Mouse (Mus musculus) hindbrain, embryonic 14.5 days (tissue): Measurements from ENCODE around the gene Itgb1. TPM values are rescaled to one million over a fixed set of nuclear protein-coding genes. Genes with fewer than 3 reads are reported as not detected.

Experiments used
- ATAC-seq: fragments of 200-750 bp; cut with Nextera tagmentation; 2 replicates; pipeline ENCODE4 v1.8.0; 2017; ENCODE audit warnings: moderate number of reproducible peaks, mild to moderate bottlenecking, moderate TSS enrichment, moderate library complexity; ENCODE audit not compliant: low FRiP score
- DNase-seq: peaks from one replicate; pipeline ENCODE4 v3.0.0-alpha.2; 2015; ENCODE audit warnings: low spot score
- H3K27ac ChIP-seq: fragments of 300-500 bp; sonication (generic); 2 replicates; pipeline ENCODE4 v1.5.1; 2014; ENCODE audit warnings: mild to moderate bottlenecking, moderate library complexity
- H3K27me3 ChIP-seq: fragments of 300-500 bp; sonication (generic); 2 replicates; pipeline ENCODE4 v1.6.1; 2014; ENCODE audit warnings: mild to moderate bottlenecking, low read length, mixed read lengths; ENCODE audit not compliant: control insufficient read depth, insufficient read depth
- H3K36me3 ChIP-seq: fragments of 300-500 bp; sonication (generic); replicated peaks from 2 replicates; pipeline ENCODE4 v1.6.1; 2014; ENCODE audit not compliant: control insufficient read depth, insufficient read depth
- H3K4me1 ChIP-seq: fragments of 300-500 bp; sonication (generic); replicated peaks from 2 replicates; pipeline ENCODE4 v1.6.1; 2014; ENCODE audit warnings: antibody characterized with exemption, low read length, mixed read lengths; ENCODE audit not compliant: control insufficient read depth, insufficient read depth
- H3K4me2 ChIP-seq: fragments of 300-500 bp; sonication (generic); replicated peaks from 2 replicates; pipeline ENCODE4 v1.6.1; 2014; ENCODE audit warnings: mild to moderate bottlenecking, moderate library complexity
- H3K4me3 ChIP-seq: fragments of 300-500 bp; sonication (generic); replicated peaks from 2 replicates; pipeline ENCODE4 v1.5.1; 2014; ENCODE audit warnings: mild to moderate bottlenecking, low read length
- H3K9ac ChIP-seq: fragments of 300-500 bp; sonication (generic); 2 replicates; pipeline ENCODE4 v1.6.1; 2014
- H3K9me3 ChIP-seq: fragments of 300-500 bp; sonication (generic); 2 replicates; pipeline ENCODE4 v1.6.1; 2016; ENCODE audit warnings: low read length; ENCODE audit not compliant: control insufficient read depth
- WGBS: fragments of 180-500 bp; shearing (Covaris S2); extraction: QIAGEN DNeasy Blood & Tissue Kit; methylation state at CpG from one replicate; pipeline ENCODE4 v1.1.7; 2014; 5-methylcytosine and 5-hydroxymethylcytosine counted together
- polyA plus RNA-seq: library from polyadenylated mRNA; unstranded; fragments of >200 nt; fragmentation: Nextera tagmentation; extraction: Ambion mirVana; gene quantifications from 2 replicates; pipeline ENCODE4 v1.2.1, GENCODE M21; 2014

Itgb1 gene
- polyA plus RNA-seq, 1 experiment from 2014 or later = 101 TPM

- no peak overlapping the region for H3K4me2 ChIP-seq
- H3K36me3 ChIP-seq = no peaks in the 10 kb centered on the region
- H3K27ac ChIP-seq = no peak overlapping the region
- WGBS = 69% methylated on average over 3 of the region's 3 CpGs
- no peak overlapping the region for H3K9ac ChIP-seq
- DNase-seq (no peak), ATAC-seq (no peak)
- no peak overlapping the region for H3K4me3 ChIP-seq
- H3K9me3 ChIP-seq = no peaks in the 10 kb centered on the region
- H3K27me3 ChIP-seq = no peaks in the 10 kb centered on the region
- no peaks in the 10 kb centered on the region for H3K4me1 ChIP-seq
Measured at GRCm38 (mm10) chr8:128697945-128698344, 12.5 kb downstream of the Itgb1 start.

GRCm38 (mm10) chr8:128704376-128704775 lies 18.9 kb downstream of the Itgb1 start:
- Histone ChIP-seq H3K4me3 (no peak overlapping the region), H3K4me2 (no peak overlapping the region), H3K9ac (no peak overlapping the region), H3K27me3 (no peaks in the 10 kb centered on the region), H3K4me1 (no peaks in the 10 kb centered on the region), H3K27ac (no peak overlapping the region), H3K36me3 (peaks cover 24% of the 10 kb centered on the region), H3K9me3 (no peaks in the 10 kb centered on the region)
- no peak for ATAC-seq
- DNase-seq = no peak
- 100% methylated on average over 1 of the region's 1 CpGs for WGBS

GRCm38 (mm10) chr8:128704836-128705235 lies 19.4 kb downstream of the Itgb1 start:
- no peak overlapping the region for H3K27ac ChIP-seq
- no peak overlapping the region for H3K9ac ChIP-seq
- H3K27me3 ChIP-seq = no peaks in the 10 kb centered on the region
- H3K4me3 ChIP-seq = no peak overlapping the region
- ATAC-seq (no peak), DNase-seq (no peak)
- no peak overlapping the region for H3K4me2 ChIP-seq
- 91% methylated on average over 2 of the region's 2 CpGs for WGBS
- peaks cover 26% of the 10 kb centered on the region for H3K36me3 ChIP-seq
- H3K9me3 ChIP-seq = no peaks in the 10 kb centered on the region
- H3K4me1 ChIP-seq = no peaks in the 10 kb centered on the region

- H3K27ac ChIP-seq = no peak overlapping the region
- H3K9ac ChIP-seq = no peak overlapping the region
- no peaks in the 10 kb centered on the region for H3K27me3 ChIP-seq
- no peak overlapping the region for H3K4me3 ChIP-seq
- WGBS = 48% methylated on average over 3 of the region's 3 CpGs
- H3K9me3 ChIP-seq = no peaks in the 10 kb centered on the region
- peak; percentile 80 for DNase-seq
- no peak for ATAC-seq
- no peak overlapping the region for H3K4me2 ChIP-seq
- no peaks in the 10 kb centered on the region for H3K4me1 ChIP-seq
- H3K36me3 ChIP-seq = peaks cover 70% of the 10 kb centered on the region
Measured at GRCm38 (mm10) chr8:128709261-128709660, 23.8 kb downstream of the Itgb1 start.

GRCm38 (mm10) chr8:128716184-128716583 lies 30.7 kb downstream of the Itgb1 start:
- Histone ChIP-seq H3K27me3 (no peaks in the 10 kb centered on the region), H3K27ac (no peak overlapping the region), H3K4me2 (no peak overlapping the region), H3K9me3 (no peaks in the 10 kb centered on the region), H3K4me3 (no peak overlapping the region), H3K36me3 (peaks cover 90% of the 10 kb centered on the region), H3K9ac (no peak overlapping the region), H3K4me1 (no peaks in the 10 kb centered on the region)
- DNase-seq = no peak
- no peak for ATAC-seq

- no peak overlapping the region for H3K4me2 ChIP-seq
- no peaks in the 10 kb centered on the region for H3K27me3 ChIP-seq
- H3K4me3 ChIP-seq = no peak overlapping the region
- H3K27ac ChIP-seq = no peak overlapping the region
- DNase-seq = peak; percentile 38
- no peaks in the 10 kb centered on the region for H3K9me3 ChIP-seq
- no peaks in the 10 kb centered on the region for H3K4me1 ChIP-seq
- 70% methylated on average over 1 of the region's 1 CpGs for WGBS
- H3K36me3 ChIP-seq = peaks cover 72% of the 10 kb centered on the region
- ATAC-seq = peak; percentile 80; the same call in 1 of the 2 replicates
- H3K9ac ChIP-seq = no peak overlapping the region
Measured at GRCm38 (mm10) chr8:128724819-128725218, 39.4 kb downstream of the Itgb1 start.

- Histone ChIP-seq H3K4me1 (peaks cover 10% of the 10 kb centered on the region; the same call in 1 of the 2 replicates), H3K9me3 (no peaks in the 10 kb centered on the region), H3K4me2 (no peak overlapping the region), H3K9ac (no peak overlapping the region), H3K36me3 (peaks cover 67% of the 10 kb centered on the region), H3K27ac (no peak overlapping the region), H3K4me3 (no peak overlapping the region), H3K27me3 (no peaks in the 10 kb centered on the region)
- ATAC-seq (no peak), DNase-seq (no peak)
- 54% methylated on average over 1 of the region's 1 CpGs for WGBS
Measured at GRCm38 (mm10) chr8:128727213-128727612, 41.8 kb downstream of the Itgb1 start.

GRCm38 (mm10) chr8:128732254-128732653 lies 46.8 kb downstream of the Itgb1 start:
- H3K27ac ChIP-seq = peak overlapping the region; percentile 28
- peak; percentile 82 for ATAC-seq

GRCm38 (mm10) chr8:128734118-128734517 lies 48.7 kb downstream of the Itgb1 start:
- Histone ChIP-seq H3K36me3 (peaks cover 63% of the 10 kb centered on the region), H3K27ac (no peak overlapping the region)

More at GRCm38 (mm10) chr8:128732254-128732653, 46.8 kb downstream of the Itgb1 start:
- DNase-seq = peak; percentile 32
- H3K4me1 ChIP-seq = peaks cover 13% of the 10 kb centered on the region; the same call in 1 of the 2 replicates
- 0 out of 2 replicates have a peak overlapping the region, but pooled peaks have one; percentile 8 for H3K9ac ChIP-seq
- H3K36me3 ChIP-seq = peaks cover 62% of the 10 kb centered on the region
- no peak overlapping the region for H3K4me2 ChIP-seq
- H3K27me3 ChIP-seq = no peaks in the 10 kb centered on the region
- WGBS = 3% methylated on average over 2 of the region's 2 CpGs
- H3K9me3 ChIP-seq = no peaks in the 10 kb centered on the region
- H3K4me3 ChIP-seq = no peak overlapping the region

GRCm38 (mm10) chr8:128735692-128736091 lies 50.2 kb downstream of the Itgb1 start:
- no peak overlapping the region for H3K4me2 ChIP-seq
- DNase-seq (no peak), ATAC-seq (no peak)
- H3K4me1 ChIP-seq = peaks cover 13% of the 10 kb centered on the region; the same call in 1 of the 2 replicates
- 97% methylated on average over 3 of the region's 3 CpGs for WGBS
- H3K27ac ChIP-seq = no peak overlapping the region
- H3K36me3 ChIP-seq = peaks cover 58% of the 10 kb centered on the region
- H3K9me3 ChIP-seq = no peaks in the 10 kb centered on the region
- no peak overlapping the region for H3K4me3 ChIP-seq
- H3K9ac ChIP-seq = no peak overlapping the region
- H3K27me3 ChIP-seq = no peaks in the 10 kb centered on the region

More at GRCm38 (mm10) chr8:128734118-128734517, 48.7 kb downstream of the Itgb1 start:
- DNase-seq = no peak
- Histone ChIP-seq H3K4me3 (no peak overlapping the region), H3K9me3 (no peaks in the 10 kb centered on the region), H3K9ac (no peak overlapping the region), H3K4me1 (peaks cover 13% of the 10 kb centered on the region; the same call in 1 of the 2 replicates), H3K4me2 (no peak overlapping the region), H3K27me3 (no peaks in the 10 kb centered on the region)
- 92% methylated on average over 3 of the region's 3 CpGs for WGBS
- no peak for ATAC-seq
